Mouse (Mus musculus): ENCODE data around the gene Ptafr.
"Not testable (repeated sequence)": the region's sequence is repeated elsewhere in the genome, so short reads cannot be mapped to it uniquely, and the experiment has no call there.

Gene Ptafr

DNA sequence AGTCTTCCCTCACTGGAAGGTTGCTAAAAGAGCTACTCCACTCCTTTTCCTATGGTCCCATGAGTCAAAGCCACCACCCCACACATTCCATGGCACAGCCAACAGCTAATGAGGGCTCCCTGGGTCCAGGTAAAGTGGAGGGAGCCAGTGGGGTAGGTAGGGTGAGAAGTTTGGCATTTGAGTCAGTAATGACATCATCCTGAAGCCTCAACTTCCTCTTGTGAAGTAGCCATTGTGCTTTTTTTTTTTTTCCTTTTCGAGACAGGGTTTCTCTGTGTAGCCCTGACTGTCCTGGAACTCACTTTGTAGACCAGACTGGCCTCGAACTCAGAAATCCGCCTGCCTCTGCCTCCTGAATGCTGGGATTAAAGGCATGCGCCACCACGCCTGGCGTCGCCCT lies 8.3 kb upstream of the Ptafr start:
- not testable (repeated sequence) for DNase-seq (ENCODE audit: low read depth, low spot score)

DNA sequence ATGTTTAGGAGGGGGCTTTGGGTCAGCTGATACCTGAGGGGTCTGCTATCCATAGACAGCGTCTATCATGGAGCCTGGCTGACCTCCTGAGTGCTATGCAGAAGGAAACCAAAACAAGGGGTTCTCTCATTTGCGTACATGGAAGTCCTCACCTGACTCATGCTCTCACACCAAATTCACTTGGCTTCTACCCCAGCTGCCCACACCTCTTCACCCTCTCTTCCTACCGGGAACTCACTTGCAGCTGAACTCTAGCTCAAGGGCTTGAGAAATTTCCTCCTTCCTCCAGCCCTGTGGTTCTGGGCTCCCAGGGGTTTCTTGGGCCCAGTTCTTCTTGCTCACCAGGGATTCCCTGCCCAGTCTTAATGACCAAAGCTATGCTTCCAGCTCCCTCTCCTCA lies 606 bp upstream of the Ptafr start:
- DNase-seq (ENCODE audit: low read depth, low spot score), result no peak

DNA sequence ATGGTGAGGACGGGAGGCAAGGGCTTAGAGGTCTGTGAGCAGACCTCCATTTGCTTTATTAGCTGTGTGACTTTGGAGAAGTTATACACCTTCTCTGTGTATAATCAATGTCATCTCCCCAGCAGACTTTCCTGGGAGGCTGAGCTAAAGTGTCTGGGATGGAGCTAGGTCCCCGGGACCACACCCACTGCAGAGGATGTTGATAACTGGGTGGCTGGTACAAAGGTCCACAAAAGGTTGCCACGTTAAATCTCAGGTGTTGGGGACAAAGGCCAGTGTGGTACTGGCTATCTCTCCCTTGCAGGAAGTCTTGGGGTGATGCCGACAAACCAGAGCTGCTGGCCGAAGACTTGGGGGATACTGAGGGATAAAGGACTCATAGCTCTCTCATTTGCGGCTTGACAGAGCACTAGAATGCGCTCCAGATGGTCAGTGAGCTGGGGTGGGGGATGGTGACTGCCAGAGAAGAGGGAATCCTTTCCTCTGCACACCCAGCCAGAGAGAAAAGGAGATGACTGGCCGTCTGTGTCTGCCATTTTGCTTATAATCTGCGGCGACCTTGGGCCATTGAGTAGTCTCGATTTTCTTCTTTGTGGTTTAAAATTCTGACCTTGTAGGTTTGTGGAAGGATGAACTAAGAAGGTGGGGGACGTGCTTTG lies 1.4 kb downstream of the Ptafr start:
- no peak for DNase-seq (ENCODE audit: low read depth, low spot score)

DNA sequence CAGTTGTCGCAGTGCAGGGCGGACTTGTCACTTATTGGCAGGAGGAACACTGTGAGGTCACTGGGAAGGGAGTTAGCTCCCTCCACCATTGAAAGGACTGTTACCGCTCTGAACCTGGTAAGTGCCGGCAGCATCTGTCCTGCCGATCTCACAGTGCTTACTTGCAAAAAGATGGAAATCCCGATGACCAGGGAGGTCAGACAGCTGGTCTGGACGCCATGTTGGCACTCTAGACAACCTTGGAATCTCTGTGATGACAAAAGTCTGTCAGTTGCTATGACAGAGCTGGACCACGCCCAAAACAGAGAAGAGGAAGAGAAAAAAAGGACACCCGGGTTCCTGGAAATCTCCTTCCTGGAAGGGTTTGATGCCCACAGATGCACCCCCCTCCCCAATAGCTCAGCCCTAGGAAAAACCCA lies 3.5 kb downstream of the Ptafr start:
- DNase-seq (ENCODE audit: low read depth, low spot score), result no peak

DNA sequence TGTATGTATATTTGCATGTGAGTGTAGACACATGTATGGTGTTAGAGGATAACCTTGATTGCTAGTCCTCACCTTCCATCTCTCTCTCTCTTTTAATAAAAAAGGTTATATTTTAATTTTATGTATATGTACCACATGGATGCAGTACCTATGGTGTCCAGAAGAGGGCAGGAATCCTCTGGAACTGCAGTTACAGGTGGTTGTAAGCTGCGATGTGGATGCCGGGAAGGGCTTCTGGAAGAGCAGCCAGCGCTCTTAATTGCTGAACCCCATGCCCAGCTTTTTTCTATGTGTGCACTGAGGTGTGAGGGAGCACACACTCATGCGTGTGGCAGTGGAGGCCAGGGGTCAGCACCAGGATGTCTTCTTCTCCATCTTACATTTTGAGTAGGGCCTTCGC lies 5.2 kb downstream of the Ptafr start:
- peak; percentile 43 for DNase-seq (ENCODE audit: low read depth, low spot score)

DNA sequence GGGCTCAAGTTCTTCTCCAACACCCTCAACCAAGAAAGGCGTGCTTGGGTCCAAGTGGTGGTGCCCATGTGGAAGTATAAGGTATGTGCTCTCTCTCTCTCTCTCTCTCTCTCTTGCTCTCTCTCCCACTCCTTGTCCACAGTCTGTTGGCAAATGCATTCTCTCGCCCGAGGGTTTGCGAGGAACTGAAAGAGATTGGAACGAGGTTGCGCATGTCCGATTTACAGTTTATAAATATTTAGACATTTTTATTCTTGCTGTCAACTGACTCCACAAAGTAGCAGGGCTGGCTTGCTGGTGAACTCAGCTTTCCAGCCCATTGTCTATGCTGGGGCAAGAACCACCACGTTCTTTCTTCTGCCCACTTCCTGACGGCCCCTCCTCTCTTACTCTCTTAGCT lies 7.3 kb downstream of the Ptafr start:
- DNase-seq (ENCODE audit: low read depth, low spot score), result no peak

DNA sequence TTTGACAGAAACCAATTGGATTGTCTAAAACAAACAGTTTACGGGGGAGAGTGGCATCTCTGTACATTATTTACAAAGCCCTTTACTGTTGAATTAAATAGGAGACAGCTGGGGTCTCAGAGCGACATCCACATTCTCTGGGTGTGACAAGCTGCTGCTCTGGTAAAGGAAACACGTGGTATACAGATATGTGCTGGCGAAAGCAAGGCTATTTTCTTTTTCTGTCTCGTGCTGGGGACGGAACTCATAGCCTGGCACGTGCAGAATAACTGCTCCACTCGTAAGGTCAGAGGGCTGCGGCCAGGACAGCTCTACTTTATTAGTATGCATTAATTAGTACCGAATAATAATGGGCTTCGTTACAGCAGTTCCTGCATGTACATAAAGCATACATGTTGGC lies 9.5 kb downstream of the Ptafr start:
- DNase-seq (ENCODE audit: low read depth, low spot score), result no peak

DNA sequence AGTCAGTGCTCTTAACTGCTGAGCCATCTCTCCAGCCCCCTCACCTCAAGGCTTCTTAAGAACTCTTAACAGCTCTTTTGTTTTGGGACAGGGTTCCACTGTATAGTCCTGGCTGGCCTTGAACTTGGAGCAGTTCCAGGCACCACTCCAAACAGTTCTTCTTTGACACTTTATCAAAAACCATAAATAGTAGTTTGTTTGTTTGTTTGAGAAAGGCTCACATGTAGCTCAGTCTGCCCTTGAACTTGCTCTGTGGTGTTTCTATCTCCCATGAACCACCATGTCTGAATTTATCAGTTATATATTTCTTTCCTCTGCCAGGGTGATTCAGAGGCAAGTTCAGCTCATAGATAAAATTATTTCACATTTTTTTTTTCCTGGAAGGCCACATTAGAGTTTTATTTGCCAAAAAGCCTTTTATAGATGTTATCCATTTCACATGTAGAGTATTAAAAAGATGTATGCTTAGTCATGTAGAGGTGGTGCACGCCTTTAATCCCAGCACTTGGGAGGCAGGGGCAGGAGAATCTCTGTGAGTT lies 11.0 kb downstream of the Ptafr start:
- no peak for DNase-seq (ENCODE audit: low read depth, low spot score)

DNA sequence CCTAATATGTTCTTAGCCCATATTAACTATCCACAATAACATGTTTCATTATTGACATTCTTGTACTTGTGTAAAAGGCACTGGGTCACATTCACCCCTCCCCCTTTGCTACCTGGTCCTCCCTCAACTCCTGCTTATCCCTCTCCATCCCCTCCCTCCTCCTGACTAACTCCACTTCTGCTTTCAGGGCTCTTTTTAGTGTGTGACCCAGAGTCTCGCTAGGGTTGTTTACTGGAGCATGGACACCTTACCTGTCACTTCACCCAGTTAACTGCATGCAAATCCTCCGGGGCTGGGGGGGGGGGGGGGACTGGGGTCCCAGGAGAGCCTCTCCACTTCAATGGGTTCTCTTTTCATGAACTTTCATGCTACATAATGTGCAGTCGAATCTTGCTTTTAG lies 19.9 kb downstream of the Ptafr start:
- DNase-seq (ENCODE audit: low read depth, low spot score), result no peak

DNA sequence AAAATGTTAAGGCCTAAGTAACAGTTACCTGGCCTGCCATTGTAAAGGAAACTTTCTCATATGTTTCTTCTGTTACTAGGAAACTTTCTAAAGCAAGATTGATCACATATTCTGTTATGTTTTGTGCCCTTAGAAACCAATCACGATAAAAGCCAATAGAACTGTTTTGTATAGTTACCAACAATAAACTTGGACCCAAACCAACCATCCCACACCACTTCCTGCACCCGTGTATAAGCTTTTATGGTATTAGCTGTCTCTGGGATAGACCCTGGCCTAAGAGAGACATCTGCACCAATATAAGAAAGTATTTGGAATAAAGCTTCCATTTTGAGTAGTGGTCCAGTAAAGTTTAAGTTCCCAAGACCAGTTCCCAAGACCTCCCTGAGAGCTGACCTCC lies 21.1 kb downstream of the Ptafr start:
- no peak for DNase-seq (ENCODE audit: low read depth, low spot score)

DNA sequence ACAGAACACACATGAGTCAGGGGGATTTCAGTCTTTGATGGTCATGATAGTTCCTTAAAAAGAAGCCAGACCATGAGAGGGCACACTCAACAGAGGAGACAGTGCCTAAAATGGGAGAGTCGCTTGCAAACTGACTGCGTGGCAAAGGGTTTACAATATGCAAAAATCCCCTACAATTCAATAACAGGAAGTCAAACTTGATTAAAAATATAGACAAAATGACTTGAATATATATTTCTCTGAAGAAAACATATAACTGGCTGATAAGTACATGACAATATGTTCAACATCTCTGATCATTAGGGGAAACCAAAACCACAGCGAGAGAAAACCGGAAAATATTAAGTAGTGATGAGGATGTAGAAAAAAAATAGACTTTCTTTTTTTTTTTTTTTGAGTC lies 22.4 kb downstream of the Ptafr start:
- no peak for DNase-seq (ENCODE audit: low read depth, low spot score)

DNA sequence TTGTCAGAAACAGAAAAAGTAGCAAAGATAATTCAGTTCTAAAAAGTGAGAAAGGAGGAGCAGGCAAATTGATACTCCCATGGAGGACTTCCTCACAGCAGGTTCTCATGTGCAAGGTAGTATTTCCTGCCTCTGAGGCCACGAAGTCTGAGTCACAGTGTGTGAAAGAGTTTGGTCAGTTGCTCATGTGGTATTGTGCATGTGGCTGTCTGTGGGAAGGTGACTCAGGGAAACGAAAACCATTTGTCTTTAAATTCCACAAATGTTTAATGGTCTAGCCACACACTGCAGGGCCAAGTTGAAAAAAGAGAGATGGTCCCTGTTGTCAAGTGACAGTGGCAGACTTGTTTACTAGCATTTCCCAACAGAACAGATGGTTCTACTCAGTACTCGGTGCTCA lies 24.6 kb downstream of the Ptafr start:
- DNase-seq (ENCODE audit: low read depth, low spot score), result no peak

DNA sequence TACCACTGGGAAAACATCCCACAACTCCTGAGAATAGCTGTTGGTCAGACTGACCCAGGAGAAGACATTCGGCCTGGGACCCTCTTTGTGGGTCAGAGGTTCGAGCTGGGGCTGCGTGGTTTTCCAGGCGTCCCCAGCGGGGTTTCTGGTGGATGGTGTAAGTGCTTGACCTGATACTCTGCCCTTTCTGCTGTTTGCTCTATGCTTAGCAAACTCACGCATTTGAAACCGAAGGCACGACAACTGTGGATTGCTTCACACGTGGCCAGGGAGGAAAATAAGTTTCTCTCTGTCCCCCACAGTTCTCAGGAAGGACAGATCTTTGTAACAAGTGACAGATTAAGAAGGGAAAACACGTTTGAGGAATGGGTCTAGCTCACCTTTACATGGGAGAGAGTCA lies 26.8 kb downstream of the Ptafr start:
- DNase-seq (ENCODE audit: low read depth, low spot score), result no peak

DNA sequence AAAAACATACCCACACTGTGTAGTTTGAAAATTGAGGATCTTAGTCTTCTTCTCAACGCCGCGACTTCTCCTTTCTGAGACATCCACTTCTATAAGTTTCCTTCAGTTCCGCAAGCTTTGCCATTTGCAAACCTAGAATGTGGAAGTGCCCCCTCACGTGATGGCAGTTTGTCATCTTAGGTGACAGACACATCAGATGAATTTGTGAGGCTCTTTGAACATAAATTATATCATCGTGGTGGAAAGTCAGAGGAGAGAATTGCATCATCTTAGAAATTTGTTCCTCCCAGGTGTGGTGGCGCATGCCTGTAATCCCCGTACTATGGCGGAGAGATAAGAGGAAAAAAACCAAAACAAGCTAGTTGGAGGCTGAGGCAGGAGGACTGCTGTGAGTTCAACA lies 29.1 kb downstream of the Ptafr start:
- DNase-seq (ENCODE audit: low read depth, low spot score), result no peak

DNA sequence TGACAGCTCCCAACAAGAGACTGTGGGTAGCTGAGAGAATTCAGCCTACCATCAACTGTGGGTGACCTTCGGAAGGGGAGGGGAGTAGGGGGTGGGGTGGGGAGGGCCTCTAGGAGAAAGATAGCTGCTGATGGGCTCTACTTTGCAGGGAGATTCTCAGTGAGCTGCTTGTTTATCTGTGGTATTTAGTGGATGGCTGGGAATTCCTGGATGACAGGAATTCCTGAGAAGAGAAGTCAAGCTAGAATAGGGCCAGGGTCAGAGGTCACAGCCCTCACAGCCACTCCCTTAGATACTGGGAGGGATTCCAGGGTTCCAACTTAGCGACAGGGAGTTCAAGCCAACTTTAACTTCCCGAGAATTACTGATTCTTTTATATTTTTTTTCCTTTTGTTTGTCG lies 30.3 kb downstream of the Ptafr start:
- peak; percentile 26 for DNase-seq (ENCODE audit: low read depth, low spot score)

DNA sequence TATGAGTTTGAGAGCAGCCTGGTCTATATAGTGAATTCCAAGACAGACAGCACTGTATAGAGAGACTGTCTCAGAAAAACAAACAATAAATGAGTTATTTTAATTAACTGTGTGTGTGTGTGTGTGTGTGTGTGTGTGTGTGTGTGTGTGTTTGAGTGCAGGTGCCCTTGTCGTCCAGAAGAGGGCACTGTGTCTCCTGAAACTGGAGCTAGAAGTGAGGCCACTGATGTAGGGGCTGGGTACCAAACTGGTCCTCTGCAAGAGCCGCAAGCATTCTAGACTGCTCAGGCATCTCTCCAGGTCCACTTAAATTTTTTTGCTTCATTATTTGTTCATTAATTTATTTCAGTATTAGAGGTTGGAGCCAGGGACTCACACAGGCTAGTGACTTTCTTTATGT lies 35.0 kb downstream of the Ptafr start:
- no peak for DNase-seq (ENCODE audit: low read depth, low spot score)

DNA sequence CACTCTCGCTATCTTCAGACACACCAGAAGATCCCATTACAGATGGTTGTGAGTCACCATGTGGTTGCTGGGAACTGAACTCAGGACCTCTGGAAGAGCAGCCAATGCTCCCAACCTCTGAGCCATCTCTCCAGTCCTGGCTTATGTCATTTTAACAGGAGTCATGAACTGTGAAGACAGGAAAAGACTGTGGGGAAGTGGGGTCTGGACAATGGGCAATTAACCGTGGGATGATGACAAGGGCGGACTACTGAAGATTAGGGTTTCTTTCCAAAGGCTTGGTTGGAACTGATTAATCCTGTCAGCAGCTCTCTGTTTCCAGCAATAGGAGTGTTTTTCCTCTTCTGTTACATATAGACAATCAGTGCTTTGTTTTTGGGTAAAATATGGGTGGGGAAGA lies 35.9 kb downstream of the Ptafr start:
- DNase-seq (ENCODE audit: low read depth, low spot score), result no peak

DNA sequence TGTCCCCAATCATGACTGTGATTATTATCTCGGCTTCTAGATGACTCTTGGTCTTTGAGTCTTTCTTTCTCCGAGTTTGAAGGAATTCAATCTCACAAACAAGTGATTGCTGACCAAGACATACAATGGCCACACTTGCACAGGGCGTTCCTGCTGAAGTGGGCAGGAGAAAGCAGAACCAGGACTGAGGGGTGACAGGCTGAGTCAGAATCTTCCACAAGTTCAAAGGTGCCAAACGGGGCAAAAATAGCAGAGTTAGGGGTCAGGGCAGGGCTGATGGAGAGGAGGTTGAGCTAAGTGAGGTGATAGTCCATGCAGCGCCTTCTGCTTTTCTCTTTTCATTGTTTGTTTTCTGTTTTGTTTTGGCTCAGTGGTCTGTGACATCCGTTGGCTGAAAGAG lies 36.6 kb downstream of the Ptafr start:
- DNase-seq (ENCODE audit: low read depth, low spot score), result no peak

DNA sequence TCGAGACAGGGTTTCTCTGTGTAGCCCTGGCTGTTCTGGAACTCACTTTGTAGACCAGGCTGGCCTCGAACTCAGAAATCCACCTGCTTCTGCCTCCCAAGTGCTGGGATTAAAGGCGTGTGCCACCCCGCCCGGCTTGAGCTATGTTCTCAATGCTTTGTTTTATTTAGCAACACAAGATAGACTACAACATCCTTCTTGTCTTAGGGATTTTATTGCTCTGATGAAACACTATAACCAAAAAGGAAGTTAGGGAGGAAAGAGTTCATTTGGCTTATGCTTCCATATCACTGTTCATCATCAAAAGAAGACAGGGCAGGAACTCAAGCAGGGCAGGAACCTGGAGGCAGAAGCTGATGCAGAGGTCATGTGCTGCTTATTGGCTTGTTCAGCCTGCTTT lies 37.4 kb downstream of the Ptafr start:
- DNase-seq (ENCODE audit: low read depth, low spot score), result not testable (repeated sequence)

DNA sequence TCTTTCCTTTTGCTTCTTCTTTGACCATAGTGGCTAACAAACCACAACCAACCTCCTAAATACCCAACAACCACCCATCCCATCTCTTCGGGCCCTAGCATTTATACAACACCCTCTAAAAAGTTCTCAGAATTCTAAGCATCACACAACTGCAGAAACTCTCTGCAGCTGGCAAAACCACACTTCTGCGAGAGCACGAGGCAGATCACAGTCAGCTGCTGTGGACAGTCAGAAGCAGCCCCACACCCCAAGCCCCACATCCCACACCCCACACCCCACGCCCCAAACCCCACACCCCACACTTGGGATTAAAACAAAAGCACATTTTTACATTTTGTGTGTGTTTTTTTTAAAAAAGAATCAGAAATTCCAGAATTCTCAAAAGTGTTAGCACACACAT lies 39.6 kb downstream of the Ptafr start:
- no peak for DNase-seq (ENCODE audit: low read depth, low spot score)

DNA sequence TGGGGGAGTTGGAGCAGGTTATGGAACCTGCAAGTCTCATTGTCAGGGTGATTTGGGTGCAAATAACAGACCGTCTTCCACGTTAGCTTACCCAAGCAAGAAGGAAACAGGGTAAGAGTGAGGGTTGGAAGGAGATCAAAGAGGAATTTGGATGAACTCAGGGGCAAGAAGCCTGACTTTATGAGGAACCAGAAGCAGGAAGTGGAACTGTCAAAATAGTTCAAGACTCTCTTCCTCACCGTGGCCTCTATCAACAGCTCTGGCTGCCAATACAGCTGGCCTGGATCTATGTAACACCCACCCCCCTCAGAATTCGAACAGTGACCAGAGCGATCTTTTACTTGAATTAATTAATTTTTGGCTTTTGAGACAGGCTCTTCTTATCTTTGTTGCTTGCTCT lies 41.9 kb downstream of the Ptafr start:
- no peak for DNase-seq (ENCODE audit: low read depth, low spot score)

DNA sequence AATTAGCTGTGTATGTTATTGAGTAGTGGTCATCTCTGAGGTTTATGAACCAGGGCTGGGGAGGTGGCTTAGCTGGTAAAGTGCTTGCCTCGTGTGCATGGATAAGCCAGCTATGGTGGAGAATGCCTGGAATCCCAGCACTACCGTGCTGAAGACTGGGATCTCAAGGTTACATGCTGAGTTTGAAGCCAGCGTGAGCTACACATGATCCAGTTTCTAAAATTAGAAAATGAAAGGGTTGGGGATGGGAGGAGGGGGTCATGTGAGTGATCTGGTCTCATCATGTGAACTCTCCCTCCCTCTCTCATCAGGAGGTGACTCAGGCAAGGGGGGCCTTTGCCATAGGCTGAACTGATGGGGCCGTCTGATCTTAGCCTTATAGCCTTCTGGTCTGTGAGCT lies 44.3 kb downstream of the Ptafr start:
- DNase-seq (ENCODE audit: low read depth, low spot score), result no peak

DNA sequence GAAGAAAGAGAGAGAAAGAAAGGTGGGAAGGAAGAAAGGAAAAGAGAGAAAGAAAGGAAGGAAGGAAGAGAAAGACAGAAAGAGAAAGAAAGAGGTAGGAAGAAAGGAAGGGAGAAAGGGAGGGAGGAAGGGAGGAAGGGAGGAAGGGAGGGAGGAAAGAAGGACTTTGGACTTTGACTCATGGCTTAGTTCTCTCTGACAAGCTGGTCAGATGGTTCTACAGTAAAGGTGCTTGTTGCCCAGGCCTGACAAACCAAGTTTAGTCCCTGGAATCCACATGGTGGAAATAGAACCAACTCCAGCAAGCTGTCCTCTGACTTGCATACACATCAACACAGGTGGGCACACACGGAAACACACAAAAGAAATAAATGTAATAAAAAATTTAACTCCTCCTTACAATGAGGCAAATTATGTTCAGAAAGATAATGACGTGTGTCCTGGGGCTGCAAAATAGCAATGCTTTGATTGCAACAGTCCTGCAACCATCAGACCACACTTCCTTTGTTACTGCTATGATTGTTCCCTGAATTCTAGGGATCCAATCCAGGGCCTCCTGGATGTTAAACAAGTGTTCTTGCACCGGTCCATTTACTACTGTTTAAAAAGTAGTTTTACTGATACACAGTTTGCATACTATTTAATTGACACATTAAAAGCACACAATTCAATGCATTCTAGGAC lies 46.6 kb downstream of the Ptafr start:
- DNase-seq (ENCODE audit: low read depth, low spot score), result no peak

DNA sequence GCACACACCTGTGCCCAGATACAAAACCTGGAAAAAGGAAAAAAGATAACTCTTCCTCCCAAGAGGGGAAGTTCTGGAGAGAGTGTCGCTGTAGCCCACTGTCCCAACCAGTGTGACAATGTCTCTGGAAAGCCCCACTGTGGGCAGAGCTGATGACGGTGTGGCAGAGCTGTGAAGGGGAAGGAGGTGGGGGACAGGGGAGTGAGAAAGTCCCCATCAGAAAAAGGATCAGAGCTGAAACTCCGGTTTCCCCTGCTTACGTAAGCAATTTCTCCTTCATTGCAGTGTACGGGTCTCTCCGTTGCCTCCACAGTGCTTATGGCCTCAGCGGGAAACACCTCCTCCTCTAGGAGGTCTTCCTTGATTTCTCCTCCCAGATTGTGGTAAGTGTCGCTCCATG lies 47.5 kb downstream of the Ptafr start:
- no peak for DNase-seq (ENCODE audit: low read depth, low spot score)

All from WW6 (cell line).